Comparison of ENCODE assay signal across 23 mouse cellular contexts in genomic region chr4:142605098-142605497, GRCm38 (mm10).
DNase-seq lines count a peak whose midpoint lies in the region; ATAC-seq and TF ChIP-seq lines count a peak whose summit lies in the region.
"Had no signal": no experiment of that assay in that cellular context is flagged by ENCODE, and none has a peak within 500 bp of the region (broad histone marks: within the 10 kb centered on the region; RNA-seq: fewer than 3 reads in every experiment).

No protein-coding gene starts in this region.

- H3K27me3 ChIP-seq in lung, embryonic 14.5 days (ENCODE audit: insufficient read depth, low read length) = no peaks in the 10 kb centered on the region
- no peaks in the 10 kb centered on the region for H3K27me3 ChIP-seq in lung, embryonic 16.5 days (ENCODE audit: control insufficient read depth, insufficient read depth, low read depth, low read length)
- no peaks in the 10 kb centered on the region for H3K27me3 ChIP-seq in megakaryocyte, embryonic 14.5 days (replicated peaks)
- H3K27me3 ChIP-seq: embryonic facial prominence, embryonic 13.5 days; embryonic facial prominence, embryonic 15.5 days; forebrain, embryonic 12.5 days had no signal

- no peak for DNase-seq in lung, embryonic 14.5 days
- no peak for DNase-seq in lung, postnatal 4 days
- DNase-seq in lung, postnatal 14 days = no peak
- DNase-seq: adrenal gland, adult 2 months; adrenal gland, postnatal 10 days; adrenal gland, postnatal 25 days; cerebellum, adult 11 months; cerebellum, adult 18-20 months; cerebellum, adult 8-10 months; cerebellum, adult 9-11 months; cerebellum, postnatal 14 days; cerebellum, postnatal 36 days; embryo, embryonic 11 days had no signal

- no peaks in the 10 kb centered on the region for H3K9me3 ChIP-seq in lung, embryonic 14.5 days (ENCODE audit: low read depth, low read length)
- no peaks in the 10 kb centered on the region for H3K9me3 ChIP-seq in lung, embryonic 16.5 days (ENCODE audit: control insufficient read depth, low read length)
- H3K9me3 ChIP-seq in megakaryocyte, embryonic 14.5 days = peaks cover 61% of the 10 kb centered on the region
- H3K9me3 ChIP-seq: embryonic facial prominence, embryonic 15.5 days had no signal

- no peak overlapping the region for H3K4me3 ChIP-seq in lung, embryonic 14.5 days (ENCODE audit: low read depth, low read length)
- H3K4me3 ChIP-seq in lung, embryonic 16.5 days (ENCODE audit: low read length) = no peak overlapping the region
- peak overlapping the region; percentile 53 for H3K4me3 ChIP-seq in megakaryocyte, embryonic 14.5 days (replicated peaks)
- H3K4me3 ChIP-seq: embryonic facial prominence, embryonic 13.5 days; embryonic facial prominence, embryonic 15.5 days; erythroblast, embryonic 14.5 days; forebrain, embryonic 10.5 days; forebrain, embryonic 12.5 days had no signal

- 68% methylated on average over 3 of the region's 3 CpGs for WGBS in lung, embryonic 14.5 days
- 67% methylated on average over 3 of the region's 3 CpGs for WGBS in lung, embryonic 16.5 days

- no peaks in the 10 kb centered on the region for H3K36me3 ChIP-seq in lung, embryonic 14.5 days (ENCODE audit: insufficient read depth)
- H3K36me3 ChIP-seq in lung, embryonic 16.5 days (ENCODE audit: control insufficient read depth, insufficient read depth, low read length) = no peaks in the 10 kb centered on the region
- H3K36me3 ChIP-seq in megakaryocyte, embryonic 14.5 days (replicated peaks; ENCODE audit: low read length) = no peaks in the 10 kb centered on the region
- H3K36me3 ChIP-seq: embryonic facial prominence, embryonic 13.5 days; embryonic facial prominence, embryonic 15.5 days; forebrain, embryonic 10.5 days; forebrain, embryonic 12.5 days had no signal

- no peak for TF ChIP-seq CTCF in lung, embryonic 14.5 days (IDR thresholded peaks at IDR 0.05; ENCODE audit: low read depth)

- H3K4me2 ChIP-seq in lung, embryonic 14.5 days = no peak overlapping the region
- H3K4me2 ChIP-seq in lung, embryonic 16.5 days (ENCODE audit: low read depth, low read length) = no peak overlapping the region
- H3K4me2 ChIP-seq: embryonic facial prominence, embryonic 13.5 days; embryonic facial prominence, embryonic 15.5 days; forebrain, embryonic 12.5 days had no signal

- no peaks in the 10 kb centered on the region for H3K4me1 ChIP-seq in lung, embryonic 14.5 days (ENCODE audit: insufficient read depth)
- H3K4me1 ChIP-seq in lung, embryonic 16.5 days (replicated peaks; ENCODE audit: control insufficient read depth, insufficient read depth, low read length) = no peaks in the 10 kb centered on the region
- H3K4me1 ChIP-seq in megakaryocyte, embryonic 14.5 days = no peaks in the 10 kb centered on the region
- H3K4me1 ChIP-seq: embryonic facial prominence, embryonic 13.5 days; embryonic facial prominence, embryonic 15.5 days; forebrain, embryonic 10.5 days; forebrain, embryonic 12.5 days had no signal

- ATAC-seq in lung, embryonic 14.5 days (ENCODE audit: insufficient read depth) = peak; percentile 62
- ATAC-seq in lung, embryonic 16.5 days (ENCODE audit: low read depth) = peak; percentile 68
- no peak for ATAC-seq in megakaryocyte, adult 5-6 weeks (ENCODE audit: poor library complexity, severe bottlenecking)
- ATAC-seq: forebrain, embryonic 14.5 days; forebrain, embryonic 16.5 days had no signal

- H3K9ac ChIP-seq in lung, embryonic 14.5 days = no peak overlapping the region
- H3K9ac ChIP-seq in lung, embryonic 16.5 days (ENCODE audit: low read length) = no peak overlapping the region
- H3K9ac ChIP-seq: embryonic facial prominence, embryonic 13.5 days; embryonic facial prominence, embryonic 15.5 days; forebrain, embryonic 12.5 days had no signal

- H3K27ac ChIP-seq in lung, embryonic 14.5 days (ENCODE audit: low read depth) = no peak overlapping the region
- no peak overlapping the region for H3K27ac ChIP-seq in lung, embryonic 16.5 days (ENCODE audit: low read length)
- H3K27ac ChIP-seq: embryonic facial prominence, embryonic 13.5 days; embryonic facial prominence, embryonic 15.5 days; forebrain, embryonic 10.5 days; forebrain, embryonic 12.5 days had no signal
